Mouse (Mus musculus): Measurements from ENCODE around the gene Pak7. TPM values are rescaled to one million over a fixed set of nuclear protein-coding genes. Genes with fewer than 3 reads are reported as not detected.

Gene Pak7
- polyA plus RNA-seq, 1 experiment from 2014 or later: 33.7 TPM

DNA sequence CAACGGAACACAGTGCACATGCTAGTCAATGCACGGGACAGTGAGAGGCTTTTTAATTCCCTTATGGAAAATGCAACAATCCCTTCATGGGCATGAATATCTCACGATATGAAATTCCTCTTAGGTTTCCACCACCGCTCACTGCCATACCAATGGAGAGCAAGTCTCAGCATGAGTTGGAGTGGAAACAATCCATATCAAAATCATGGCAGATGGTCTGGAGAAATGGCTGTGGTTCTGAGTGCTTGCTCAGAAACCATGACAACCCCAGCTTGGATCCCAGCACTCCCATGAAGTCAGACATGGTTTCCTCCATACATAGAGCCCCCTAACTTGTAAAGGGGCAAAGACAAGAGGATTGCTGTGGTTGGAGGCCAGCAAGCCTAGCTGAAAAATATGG, 339.3 kb downstream of the Pak7 start:
- Histone ChIP-seq H3K4me2 (ENCODE audit: low read length) (no peak overlapping the region), H3K4me3 (ENCODE audit: low read depth, low read length) (no peak overlapping the region), H3K9me3 (replicated peaks; ENCODE audit: control insufficient read depth, low read length, poor library complexity, severe bottlenecking) (no peaks in the 10 kb centered on the region), H3K27me3 (ENCODE audit: control insufficient read depth, insufficient read depth, low read depth, low read length) (no peaks in the 10 kb centered on the region), H3K36me3 (ENCODE audit: control insufficient read depth, insufficient read depth, low read length) (no peaks in the 10 kb centered on the region), H3K4me1 (ENCODE audit: control insufficient read depth, insufficient read depth, low read length) (peaks cover 11% of the 10 kb centered on the region), H3K9ac (ENCODE audit: low read depth, low read length) (no peak overlapping the region), H3K27ac (ENCODE audit: low read length) (no peak overlapping the region)
- 85% methylated on average over 4 of the region's 4 CpGs for WGBS
- no peak for ATAC-seq

Other genes with a start within 250 kb of the Pak7 start
- gene Ankef1, start 113.9 kb upstream of the Pak7 start, polyA plus RNA-seq (2015; fragmentation: Nextera tagmentation; extraction: Ambion mirVana): 1.2 and 1.4 TPM in 2 replicates